ENCODE assay signal across 9 mouse cellular contexts in genomic region chrX:56489758-56490157, GRCm38 (mm10). TPM values are rescaled to one million over a fixed set of nuclear protein-coding genes. Genes with fewer than 3 reads are reported as not detected.
DNase-seq lines count a peak whose midpoint lies in the region; ATAC-seq and TF ChIP-seq lines count a peak whose summit lies in the region.
"Had no signal": no experiment of that assay in that cellular context is flagged by ENCODE, and none has a peak within 500 bp of the region (broad histone marks: within the 10 kb centered on the region; RNA-seq: fewer than 3 reads in every experiment).

No protein-coding gene starts in this region.

- peak; percentile 76 for DNase-seq in heart, adult 8-10 months (ENCODE audit: low spot score)
- peak; percentile 74 for DNase-seq in MEL (ENCODE audit: low read depth, low spot score)
- peak; percentile 48 to 65 for DNase-seq in cerebellum, adult 2 months
- DNase-seq in gastrocnemius, postnatal 36 days, result peak; percentile 14 to 68
- DNase-seq in layer of hippocampus, postnatal 25 days (ENCODE audit: extremely low spot score in 1 of 2, low spot score in 1 of 2), result peak; percentile 47 to 87
- peak; percentile 77 for DNase-seq in mesoderm, embryonic 11.5 days (ENCODE audit: low read depth, low spot score)
- DNase-seq in splenic B cell, adult 2 months (ENCODE audit: low read depth, low spot score), result peak; percentile 82

- intact Hi-C loops in gastrocnemius, postnatal 36 days (cut with DNase I), result no loop called here

- TF ChIP-seq EP300 in MEL (IDR thresholded peaks at IDR 0.05; ENCODE audit: low read depth in 1 of 2, low read length in 2 of 2), result no peak

- 29% methylated on average over 1 of the region's 1 CpGs for WGBS in heart, embryonic 12.5 days
- WGBS in cerebellum, adult 2 months, result 6% methylated on average over 1 of the region's 1 CpGs

- H3K27me3 ChIP-seq in heart, embryonic 12.5 days (replicated peaks), result no peaks in the 10 kb centered on the region
- no peaks in the 10 kb centered on the region for H3K27me3 ChIP-seq in MEL (ENCODE audit: control insufficient read depth in 1 of 2, insufficient read depth in 2 of 2, low read length in 2 of 2)
- H3K27me3 ChIP-seq in cerebellum, adult 2 months (ENCODE audit: control insufficient read depth, insufficient read depth, low read length), result no peaks in the 10 kb centered on the region
- H3K27me3 ChIP-seq in splenic B cell, adult 2 months (ENCODE audit: control insufficient read depth, insufficient read depth, low read length, poor library complexity, severe bottlenecking), result no peaks in the 10 kb centered on the region
- H3K27me3 ChIP-seq: midbrain, embryonic 12.5 days had no signal

- H3K27ac ChIP-seq in heart, embryonic 12.5 days (ENCODE audit: poor library complexity, severe bottlenecking), result no peak overlapping the region
- no peak overlapping the region for H3K27ac ChIP-seq in MEL (ENCODE audit: control insufficient read depth, low read depth, low read length)
- H3K27ac ChIP-seq in cerebellum, adult 2 months (ENCODE audit: insufficient read depth, low read length), result no peak overlapping the region
- H3K27ac ChIP-seq: midbrain, embryonic 12.5 days had no signal

- H3K36me3 ChIP-seq in heart, embryonic 12.5 days, result no peaks in the 10 kb centered on the region
- peaks cover 0 to 2% of the 10 kb centered on the region in 2 experiments; a peak in 3 of 4 replicates for H3K36me3 ChIP-seq in MEL (ENCODE audit: control insufficient read depth in 1 of 2, insufficient read depth in 2 of 2, low read length in 2 of 2)
- no peaks in the 10 kb centered on the region for H3K36me3 ChIP-seq in splenic B cell, adult 2 months (ENCODE audit: control insufficient read depth, insufficient read depth, low read length, poor library complexity, severe bottlenecking)
- H3K36me3 ChIP-seq: midbrain, embryonic 12.5 days had no signal

- H3K9me3 ChIP-seq in heart, embryonic 12.5 days (replicated peaks), result no peaks in the 10 kb centered on the region
- H3K9me3 ChIP-seq in MEL (replicated peaks; ENCODE audit: insufficient read depth, low read length), result no peaks in the 10 kb centered on the region
- H3K9me3 ChIP-seq: midbrain, embryonic 12.5 days had no signal

- no peak for ATAC-seq in heart, embryonic 12.5 days (ENCODE audit: insufficient number of reproducible peaks, low FRiP score)

- H3K79me2 ChIP-seq in MEL (ENCODE audit: control insufficient read depth, insufficient read depth, low read length, poor library complexity), result no peaks in the 10 kb centered on the region

- no peaks in the 10 kb centered on the region for H3K4me1 ChIP-seq in heart, embryonic 12.5 days (replicated peaks)
- H3K4me1 ChIP-seq in MEL (ENCODE audit: control insufficient read depth in 1 of 2, insufficient read depth in 2 of 2, low read length in 2 of 2), result no peaks in the 10 kb centered on the region; a peak in 1 of 4 replicates
- no peaks in the 10 kb centered on the region for H3K4me1 ChIP-seq in cerebellum, adult 2 months (ENCODE audit: control insufficient read depth, insufficient read depth, low read length)
- H3K4me1 ChIP-seq: midbrain, embryonic 12.5 days had no signal

- peak; percentile 45 to 82 (median 59) for TF ChIP-seq CTCF in MEL (IDR thresholded peaks at IDR 0.05 in 2 of 3, conservative IDR thresholded peaks at IDR 0.05 in 1 of 3; ENCODE audit: control insufficient read depth in 1 of 3, insufficient read depth in 1 of 3, low read depth in 2 of 3, low read length in 3 of 3, poor library complexity in 1 of 3, severe bottlenecking in 1 of 3)
- TF ChIP-seq CTCF in cerebellum, adult 2 months (IDR thresholded peaks at IDR 0.05; ENCODE audit: borderline replicate concordance, insufficient read depth, low read depth, low read length), result peak; percentile 49; the same call in 1 of the 2 replicates

- no peak overlapping the region for H3K4me3 ChIP-seq in heart, embryonic 12.5 days
- no peak overlapping the region for H3K4me3 ChIP-seq in MEL (ENCODE audit: control insufficient read depth in 1 of 2, insufficient read depth in 1 of 2, low read depth in 2 of 2, low read length in 2 of 2)
- no peak overlapping the region for H3K4me3 ChIP-seq in cerebellum, adult 2 months (replicated peaks; ENCODE audit: insufficient read depth, low read depth, low read length)
- H3K4me3 ChIP-seq: midbrain, embryonic 12.5 days had no signal

- H3K4me2 ChIP-seq in heart, embryonic 12.5 days, result no peak overlapping the region
- H3K4me2 ChIP-seq: midbrain, embryonic 12.5 days had no signal

- TF ChIP-seq RAD21 in MEL (IDR thresholded peaks at IDR 0.05; ENCODE audit: low read depth, low read length), result peak; percentile 81

- H3K9ac ChIP-seq in heart, embryonic 12.5 days, result no peak overlapping the region
- no peak overlapping the region for H3K9ac ChIP-seq in MEL (ENCODE audit: control insufficient read depth, low read depth, low read length, poor library complexity, severe bottlenecking)
- H3K9ac ChIP-seq: midbrain, embryonic 12.5 days had no signal

- no peak for TF ChIP-seq POLR2A in MEL (IDR thresholded peaks at IDR 0.05; ENCODE audit: control insufficient read depth in 1 of 2, insufficient read depth in 1 of 2, low read depth in 1 of 2, low read length in 2 of 2, poor library complexity in 1 of 2)
- no peak for TF ChIP-seq POLR2A in cerebellum, adult 2 months (IDR thresholded peaks at IDR 0.05; ENCODE audit: borderline replicate concordance, insufficient read depth, low read length)

TF ChIP-seq in MEL, 35 proteins besides CTCF, POLR2A, EP300 and RAD21:
- TF ChIP-seq CHD2 (IDR thresholded peaks at IDR 0.05; ENCODE audit: low read length), result no peak
- TF ChIP-seq SMC3 (IDR thresholded peaks at IDR 0.05; ENCODE audit: low read depth, low read length), result peak; percentile 82
- peak; percentile 80 for TF ChIP-seq ZC3H11A (IDR thresholded peaks at IDR 0.05; ENCODE audit: low read depth, low read length)

RNA-seq across cellular contexts. Expression of gene Gm10477, which starts 34.8 kb away (rescaled TPM):
- total RNA-seq in heart, adult 8-10 months (2022), result not detected
- polyA plus RNA-seq in heart, embryonic 12.5 days (2016; fragmentation: Nextera tagmentation; extraction: Ambion mirVana), result not detected in 2 replicates
- not detected in 2 replicates for total RNA-seq in MEL (2012; rRNA removed)
- not detected for polyA plus RNA-seq in MEL (2012; ENCODE audit: insufficient read depth in 1 of 2, insufficient read length in 2 of 2, low read depth in 1 of 2, low replicate concordance in 2 of 2, missing spikeins in 1 of 2)
- polyA plus RNA-seq in cerebellum, adult 2 months (2012; rRNA removed), result not detected in 2 replicates
- not detected for total RNA-seq in gastrocnemius, postnatal 36 days (2021)
- total RNA-seq in layer of hippocampus, postnatal 25 days (2021), result not detected
- polyA plus RNA-seq: midbrain, embryonic 12.5 days had no signal

RNA-seq across cellular contexts. Expression of gene Ints6l, which starts 35.1 kb away (rescaled TPM):
- total RNA-seq in heart, adult 8-10 months (2022), result 1 to 10 TPM; 3.8 to 6.9 (median 4.5) TPM
- polyA plus RNA-seq in heart, embryonic 12.5 days (2016; fragmentation: Nextera tagmentation; extraction: Ambion mirVana), result 18.1 and 20.1 TPM in 2 replicates
- total RNA-seq in MEL (2012; rRNA removed), result 9.8 and 18.4 TPM in 2 replicates
- 100 to 1,000 TPM in 1 of 2 experiments, 10 to 100 TPM in 1; 56.1 to 124 TPM for polyA plus RNA-seq in MEL (2012; ENCODE audit: insufficient read depth in 1 of 2, insufficient read length in 2 of 2, low read depth in 1 of 2, low replicate concordance in 2 of 2, missing spikeins in 1 of 2)
- 74.6 and 75.3 TPM in 2 replicates for polyA plus RNA-seq in cerebellum, adult 2 months (2012; rRNA removed)
- 1 to 10 TPM; 5.0 to 6.1 TPM for total RNA-seq in gastrocnemius, postnatal 36 days (2021)
- 10 to 100 TPM; 26.4 to 39.0 TPM for total RNA-seq in layer of hippocampus, postnatal 25 days (2021)

RNA-seq across cellular contexts. Expression of gene Gm2174, which starts 42.0 kb away (rescaled TPM):
- total RNA-seq in heart, adult 8-10 months (2022), result 1 to 10 TPM in 2 of 4 experiments, not detected in 2; 1.9 to 2.8 TPM
- polyA plus RNA-seq in heart, embryonic 12.5 days (2016; fragmentation: Nextera tagmentation; extraction: Ambion mirVana), result 2.1 TPM in 1 of 2 replicates, not detected in the other
- total RNA-seq in MEL (2012; rRNA removed), result 2.5 TPM in 1 of 2 replicates, not detected in the other
- not detected for polyA plus RNA-seq in MEL (2012; ENCODE audit: insufficient read depth in 1 of 2, insufficient read length in 2 of 2, low read depth in 1 of 2, low replicate concordance in 2 of 2, missing spikeins in 1 of 2)
- polyA plus RNA-seq in cerebellum, adult 2 months (2012; rRNA removed), result not detected in 2 replicates
- total RNA-seq in gastrocnemius, postnatal 36 days (2021), result not detected
- total RNA-seq in layer of hippocampus, postnatal 25 days (2021), result not detected
- polyA plus RNA-seq: midbrain, embryonic 12.5 days had no signal

RNA-seq across cellular contexts. Expression of gene Gm648, which starts 59.6 kb away (rescaled TPM):
- not detected for total RNA-seq in heart, adult 8-10 months (2022)
- polyA plus RNA-seq in heart, embryonic 12.5 days (2016; fragmentation: Nextera tagmentation; extraction: Ambion mirVana), result not detected in 2 replicates
- total RNA-seq in MEL (2012; rRNA removed), result not detected in 2 replicates
- under 1 TPM in 1 of 2 experiments, not detected in 1; 0.08 TPM for polyA plus RNA-seq in MEL (2012; ENCODE audit: insufficient read depth in 1 of 2, insufficient read length in 2 of 2, low read depth in 1 of 2, low replicate concordance in 2 of 2, missing spikeins in 1 of 2)
- not detected in 2 replicates for polyA plus RNA-seq in cerebellum, adult 2 months (2012; rRNA removed)
- total RNA-seq in gastrocnemius, postnatal 36 days (2021), result not detected
- total RNA-seq in layer of hippocampus, postnatal 25 days (2021), result not detected
